Mouse (Mus musculus) mature B cell (primary cell): ENCODE measurements around the gene Rassf6.

Experiments
- in situ Hi-C: fragments of 300-500 bp; cut with MboI; formaldehyde crosslinking; loops from 2 replicates; pipeline ENCODE4 v1.14.3; 2019

Gene Rassf6

GRCm38 (mm10) chr5:90577751-90578150, 62.7 kb downstream of the Rassf6 start:
- in situ Hi-C loops: no loop called here

GRCm38 (mm10) chr5:90571216-90571615, 69.2 kb downstream of the Rassf6 start:
- in situ Hi-C loops: no loop called here

GRCm38 (mm10) chr5:90568338-90568737, 72.1 kb downstream of the Rassf6 start:
- in situ Hi-C loops: no loop called here

- in situ Hi-C loops: no loop called here
Measured at GRCm38 (mm10) chr5:90567788-90568187, 72.7 kb downstream of the Rassf6 start.

GRCm38 (mm10) chr5:90565205-90565604, 75.3 kb downstream of the Rassf6 start:
- in situ Hi-C loops: no loop called here

- in situ Hi-C loops: no loop called here
Measured at GRCm38 (mm10) chr5:90564161-90564560, 76.3 kb downstream of the Rassf6 start.

GRCm38 (mm10) chr5:90562880-90563279, 77.6 kb downstream of the Rassf6 start:
- in situ Hi-C loops: no loop called here

- in situ Hi-C loops: no loop called here
Measured at GRCm38 (mm10) chr5:90561721-90562275, 78.7 kb downstream of the Rassf6 start.

GRCm38 (mm10) chr5:90560743-90561142, 79.7 kb downstream of the Rassf6 start, which contains the start of gene 5830473C10Rik:
Gene 5830473C10Rik (plus strand): TSS chr5:90561107.
- in situ Hi-C loops: no loop called here

GRCm38 (mm10) chr5:90556052-90556451, 84.4 kb downstream of the Rassf6 start:
- in situ Hi-C loops: no loop called here
